Mouse (Mus musculus) frontal cortex, postnatal 10 days (tissue): ENCODE data around the gene Srcin1.

ENCODE experiments used
- DNase-seq, 2 experiments: peaks; one replicate each; pipeline ENCODE4 v3.0.0; 2022; ENCODE audit warnings: low spot score in 2 of 2, mixed read lengths in 1 of 2

The Srcin1 gene

DNA sequence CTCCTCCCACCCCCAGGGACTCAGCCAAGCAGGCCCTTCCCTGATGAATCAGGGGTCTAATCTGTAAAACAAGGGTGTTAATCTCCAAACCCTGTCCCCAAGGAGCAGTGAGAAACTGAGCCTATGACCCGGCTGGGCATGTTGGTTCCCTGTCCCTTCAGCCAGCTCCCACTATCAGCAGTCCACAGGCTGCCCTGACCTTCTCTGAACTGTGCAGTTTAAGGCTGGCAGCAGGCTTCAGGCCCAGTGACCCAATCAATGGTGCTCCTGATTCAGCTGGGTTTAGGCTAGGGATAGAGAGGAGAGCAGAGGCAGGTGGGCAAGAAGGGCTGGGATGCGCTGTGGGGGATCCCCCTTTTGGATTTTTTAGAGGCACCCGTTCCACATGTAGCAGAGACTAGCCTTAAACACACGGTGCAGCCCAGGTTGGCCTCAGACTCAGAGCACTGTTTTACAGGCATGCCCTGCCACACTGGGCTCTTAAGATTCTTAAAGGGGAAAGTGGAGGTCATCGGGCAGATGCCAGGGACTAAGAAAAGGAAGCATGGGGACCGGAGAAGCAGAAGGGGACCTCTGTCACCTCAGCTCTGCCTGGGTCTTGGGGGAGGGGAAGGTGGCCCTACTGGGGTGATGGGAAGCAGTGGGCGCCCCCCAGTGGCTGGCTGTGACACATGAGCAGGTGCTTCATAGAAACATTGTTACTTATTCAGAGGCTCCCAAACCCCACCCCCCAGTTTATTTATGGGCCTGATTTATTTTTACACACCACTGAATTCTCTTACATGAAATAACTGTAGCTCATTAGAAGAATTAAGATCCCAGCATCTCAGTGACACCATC, 19.2 kb downstream of the Srcin1 start:
- DNase-seq = peak; percentile 84

DNA sequence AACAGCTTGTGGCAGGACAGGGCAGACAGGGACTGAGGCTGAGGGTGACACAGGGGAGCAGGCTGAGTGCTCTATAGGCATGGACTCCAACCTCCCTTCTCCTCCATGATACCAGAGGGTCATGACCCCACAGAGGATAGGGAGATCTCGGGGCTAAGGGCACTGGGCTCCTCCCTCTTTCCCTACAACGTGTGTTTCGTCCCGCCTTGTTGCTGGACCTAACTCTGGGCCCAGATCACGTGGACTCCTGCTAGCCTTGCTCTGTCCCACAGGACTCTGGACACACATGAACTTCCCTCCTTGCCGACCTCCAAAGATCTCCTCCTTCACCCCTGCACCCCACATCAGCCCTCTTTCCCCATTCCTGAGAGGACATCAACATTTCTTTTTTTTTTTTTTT, 20.8 kb downstream of the Srcin1 start:
- DNase-seq = no peak

DNA sequence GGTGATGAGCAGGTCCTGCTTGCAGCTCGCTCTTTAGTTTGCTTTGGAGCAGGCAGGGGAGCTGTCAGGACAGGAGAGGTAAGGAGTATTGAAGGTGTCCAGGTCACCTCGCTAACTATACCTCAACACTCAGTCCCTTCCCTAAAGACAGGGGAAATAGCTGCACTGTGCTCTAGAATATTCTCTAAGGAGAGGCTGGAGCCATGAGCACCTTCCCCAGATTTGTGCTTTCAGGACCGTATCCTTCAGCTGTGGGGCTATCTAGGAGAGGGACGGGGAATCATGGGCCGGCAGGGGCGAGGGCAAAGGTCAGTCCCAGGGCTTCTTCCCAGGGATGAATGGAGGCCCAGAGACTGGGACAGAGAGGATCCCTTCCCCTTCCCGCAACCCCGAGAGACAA, 23.8 kb downstream of the Srcin1 start:
- DNase-seq = no peak

DNA sequence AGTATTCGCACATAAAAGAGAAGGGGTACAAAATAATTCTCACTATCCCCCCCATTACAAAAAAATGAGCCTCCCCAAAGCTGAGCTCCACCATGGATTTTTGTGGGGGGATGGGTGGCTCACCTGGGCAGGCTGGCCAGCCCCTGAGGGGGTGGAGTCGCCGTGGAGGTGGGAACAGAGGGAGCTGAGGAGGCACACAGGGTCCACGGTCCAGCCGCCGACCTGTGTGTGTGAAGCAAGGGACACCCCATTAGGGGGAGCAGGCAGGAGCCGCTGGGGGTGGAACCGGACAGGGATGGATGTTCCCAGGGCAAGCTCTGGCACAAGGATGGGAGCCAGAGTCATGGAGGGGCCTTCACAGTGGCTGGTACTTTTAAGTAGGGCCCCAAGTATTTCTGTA, 27.2 kb downstream of the Srcin1 start:
- DNase-seq = no peak

DNA sequence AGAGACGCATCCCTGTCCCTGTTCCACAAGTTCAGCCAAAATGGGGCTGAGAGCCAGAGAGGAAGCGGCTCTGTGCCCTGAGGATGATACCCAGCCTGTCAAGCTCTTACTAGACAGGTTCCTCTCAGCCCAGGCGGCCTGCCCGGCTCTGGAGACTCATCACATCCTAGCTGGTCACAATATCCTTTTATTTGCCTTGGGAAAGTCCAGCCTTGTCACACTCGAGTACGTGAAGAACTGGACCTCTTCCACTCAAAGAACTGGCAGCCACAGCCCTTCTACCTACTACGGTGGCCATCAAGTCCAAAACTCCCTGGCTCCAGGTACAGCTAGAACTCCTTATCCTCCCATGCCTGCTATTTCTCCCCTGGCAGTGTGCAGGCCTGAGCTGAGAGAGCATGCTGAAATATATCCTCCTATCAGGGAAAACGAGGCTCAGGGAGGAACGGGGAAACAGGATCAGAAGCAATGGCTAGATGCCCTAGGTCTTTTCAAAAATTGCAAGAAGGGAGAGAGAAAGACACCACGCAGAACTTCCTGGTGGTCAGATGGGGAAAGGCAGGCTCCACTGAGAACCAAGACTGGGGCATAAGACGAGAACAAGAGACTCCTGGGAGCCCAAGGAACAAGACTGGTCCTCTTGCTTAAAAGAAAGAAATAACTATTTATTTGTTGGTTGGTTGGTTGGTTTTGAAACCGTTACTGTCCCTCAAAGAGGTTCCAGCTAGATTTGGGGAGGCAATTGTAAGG, 27.9 kb downstream of the Srcin1 start:
- DNase-seq = no peak

DNA sequence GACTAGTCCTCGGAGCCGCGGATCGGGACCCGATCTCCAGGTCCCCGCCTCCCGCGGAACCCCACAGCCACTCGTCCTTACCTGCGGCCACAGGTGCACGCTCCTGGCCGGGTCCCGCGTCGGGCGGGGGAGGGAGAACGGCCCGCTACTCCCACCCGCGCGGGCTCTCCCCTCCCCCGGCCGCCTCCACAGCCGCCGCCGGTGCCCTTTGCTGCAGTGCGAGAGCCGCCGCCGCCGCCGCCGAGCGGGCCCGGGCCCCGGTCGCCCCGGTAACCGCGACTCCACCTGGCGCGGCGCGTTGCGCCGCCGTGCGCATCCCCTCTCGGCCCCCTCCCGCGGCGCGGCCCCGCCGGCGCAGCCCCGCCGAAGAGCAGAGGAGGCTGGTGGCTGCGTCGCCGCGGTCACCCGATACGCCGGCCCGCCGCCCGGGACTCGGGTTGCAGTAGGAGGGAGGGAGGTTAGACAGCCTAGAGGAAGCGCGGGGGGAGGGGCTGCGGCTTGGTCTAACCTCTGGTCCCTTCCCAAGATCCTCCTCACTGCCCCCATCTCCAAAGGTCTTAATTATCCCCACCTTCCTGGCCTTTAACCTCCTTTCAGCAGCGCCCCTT, 29.1 kb downstream of the Srcin1 start:
- DNase-seq = no peak

DNA sequence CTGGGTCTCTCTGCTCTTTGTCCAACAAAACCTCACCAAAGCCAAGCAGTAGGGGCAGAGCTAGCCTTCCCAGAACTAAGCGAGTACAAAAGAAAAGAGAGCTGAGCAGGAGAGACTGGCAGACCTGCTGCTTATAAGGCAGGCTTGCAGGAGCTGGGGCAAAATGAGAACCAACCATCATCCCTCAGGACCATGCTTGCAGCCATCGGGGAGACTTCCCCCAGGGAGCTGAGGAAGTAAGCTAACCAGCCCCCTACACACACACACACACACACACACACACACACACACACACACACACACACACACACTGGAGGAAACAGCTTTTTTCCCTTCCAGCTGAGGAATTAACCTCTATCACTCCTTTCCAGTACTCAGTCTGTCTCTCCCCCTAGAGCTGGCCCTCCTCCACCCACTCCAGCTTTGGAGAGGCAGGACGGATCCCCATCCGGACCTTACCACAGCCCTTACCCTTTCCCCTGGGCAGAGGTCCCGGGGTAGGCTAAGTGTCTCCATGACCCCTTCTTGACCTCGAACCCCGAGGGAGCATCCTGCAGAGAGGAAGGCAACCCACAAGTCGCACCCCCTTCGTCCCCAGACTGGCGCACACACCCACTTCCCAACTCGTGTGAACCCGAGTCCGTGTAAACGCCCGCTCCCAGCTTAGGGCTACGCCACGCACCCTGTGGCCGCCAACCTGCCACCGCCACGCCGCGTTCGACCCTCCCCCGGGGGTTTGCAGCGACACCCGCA, 30.0 kb downstream of the Srcin1 start:
- DNase-seq = no peak

DNA sequence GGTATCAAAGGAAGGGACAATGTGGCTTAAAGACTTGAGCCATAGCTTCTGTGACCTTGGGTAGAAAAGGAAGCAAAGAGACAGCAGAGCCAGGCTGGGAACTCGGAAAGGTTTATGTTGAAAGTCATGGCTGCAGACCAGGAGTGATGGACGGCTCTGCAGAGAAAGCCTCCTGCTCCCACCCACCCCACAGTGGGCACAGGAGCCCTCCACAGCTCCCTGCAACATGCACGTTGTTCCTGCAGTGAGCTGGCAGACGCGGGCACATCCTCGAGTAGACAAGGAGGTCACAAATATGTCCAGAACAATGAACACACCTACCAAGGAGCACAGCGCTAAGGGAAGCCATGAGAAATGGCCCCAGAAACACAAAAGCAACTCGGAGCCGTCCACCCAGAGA, 32.1 kb downstream of the Srcin1 start:
- no peak for DNase-seq

DNA sequence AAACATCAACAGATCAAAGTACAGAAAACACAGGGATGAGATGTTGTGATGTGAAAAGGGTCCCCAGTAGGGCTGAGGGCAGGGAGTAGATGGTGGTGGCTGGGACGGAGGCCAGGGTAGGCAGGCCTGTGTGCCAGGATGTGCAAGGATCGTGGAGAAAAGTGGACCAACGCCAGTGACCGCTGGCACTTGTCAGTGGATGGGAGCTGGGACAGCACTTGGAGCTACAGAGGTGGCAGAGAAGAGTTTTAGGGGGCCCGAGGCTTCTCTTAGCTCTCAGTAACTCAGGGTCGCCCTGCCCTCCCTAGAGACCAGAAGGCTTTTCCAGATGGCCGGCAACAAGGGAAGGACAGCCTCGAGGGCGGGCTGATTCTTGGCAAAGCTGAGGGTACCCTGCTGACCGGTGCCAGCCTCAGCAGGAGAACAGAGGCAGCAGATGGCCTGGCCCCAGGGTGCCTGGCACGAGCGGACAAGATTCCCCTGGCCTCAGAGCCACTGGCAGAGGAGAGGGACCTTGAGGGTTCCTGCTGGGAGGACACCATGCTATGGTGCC, 32.7 kb downstream of the Srcin1 start:
- DNase-seq = peak in 1 of 2 experiments; percentile 53

GRCm38 (mm10) chr11:97542171-97543150, 33.5 kb downstream of the Srcin1 start:
- no peak for DNase-seq

DNA sequence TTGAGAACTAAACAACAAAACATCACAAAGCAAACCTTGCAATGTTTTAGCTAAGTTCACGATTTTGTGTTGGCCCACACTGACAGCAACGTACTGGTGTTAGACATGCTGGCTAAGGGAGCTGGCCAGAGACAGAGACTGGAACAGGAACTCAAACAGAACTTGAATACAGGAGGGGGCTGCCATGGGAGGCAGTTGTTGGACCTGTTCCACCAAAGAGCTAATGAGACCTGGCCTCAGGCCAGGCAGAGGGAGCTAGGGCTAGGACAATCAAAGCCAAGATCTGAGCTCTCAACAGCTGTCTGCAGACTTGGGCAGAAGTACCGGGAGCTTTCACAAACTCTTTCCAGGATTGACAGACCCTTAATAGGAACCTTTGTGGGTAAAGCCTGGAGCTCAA, 35.4 kb downstream of the Srcin1 start:
- peak; percentile 65 to 67 for DNase-seq

- DNase-seq = no peak
Observed at GRCm38 (mm10) chr11:97540136-97540535, 35.9 kb downstream of the Srcin1 start.

- no peak for DNase-seq
Observed at GRCm38 (mm10) chr11:97539622-97540021, 36.4 kb downstream of the Srcin1 start.

DNA sequence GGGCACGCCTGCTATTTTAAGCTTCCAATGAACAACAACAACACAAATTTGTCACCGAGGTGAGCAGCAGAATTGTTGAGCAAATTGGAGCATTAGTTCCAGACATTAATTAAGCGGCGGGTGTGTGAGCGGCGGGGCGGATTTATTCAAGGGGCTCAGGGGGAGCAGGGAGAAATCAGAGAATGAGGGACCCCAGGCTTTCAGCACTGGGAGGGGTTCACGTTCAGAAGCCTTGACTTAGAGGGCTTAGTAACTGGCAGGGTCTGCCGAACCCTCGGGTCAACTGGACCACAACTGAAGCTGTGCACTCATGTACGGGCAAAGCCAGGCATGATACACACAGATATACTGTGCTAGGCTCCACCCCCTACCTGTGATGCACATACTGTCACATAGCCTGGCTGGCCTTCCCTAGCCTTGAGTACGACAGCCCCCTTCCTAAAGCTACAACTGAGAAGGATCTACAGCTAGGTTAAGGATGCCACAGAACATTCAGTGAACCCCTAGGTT, 38.4 kb downstream of the Srcin1 start:
- no peak for DNase-seq

GRCm38 (mm10) chr11:97536835-97537579, 39.0 kb downstream of the Srcin1 start:
- DNase-seq = no peak

DNA sequence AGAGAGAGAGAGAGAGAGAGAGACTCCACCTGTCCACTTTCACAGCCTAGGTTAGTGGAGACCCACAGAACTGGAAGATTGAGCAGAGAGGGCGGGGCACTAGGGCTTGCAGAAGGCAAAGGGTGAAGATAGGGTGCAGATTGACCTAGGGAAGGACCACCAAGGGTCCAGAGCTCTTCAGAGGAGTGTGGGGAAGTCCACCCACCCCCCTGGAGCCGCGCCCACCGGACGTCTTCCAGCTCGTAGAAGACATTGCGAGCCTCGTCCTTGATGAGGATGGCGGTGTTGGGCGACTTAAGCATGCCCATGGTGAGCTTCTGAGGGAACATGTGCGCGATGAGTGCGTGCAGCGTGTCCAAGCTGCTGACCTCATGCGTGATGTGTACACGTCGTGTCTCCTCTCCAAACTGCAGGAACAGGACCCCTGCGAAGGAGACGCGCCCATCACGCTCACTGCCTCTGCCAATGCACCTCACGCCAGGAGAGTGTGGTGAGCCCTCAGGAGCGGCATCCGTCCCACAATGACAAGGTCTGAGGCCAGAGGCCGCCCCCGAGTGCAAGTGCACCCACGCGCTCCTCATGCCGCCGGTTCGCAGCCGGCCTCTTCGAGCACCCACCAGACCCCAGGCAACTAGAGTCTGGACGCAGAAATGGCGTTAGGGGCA, 39.8 kb downstream of the Srcin1 start:
- no peak for DNase-seq

- DNase-seq = no peak
Observed at GRCm38 (mm10) chr11:97535660-97536059, 40.3 kb downstream of the Srcin1 start.

DNA sequence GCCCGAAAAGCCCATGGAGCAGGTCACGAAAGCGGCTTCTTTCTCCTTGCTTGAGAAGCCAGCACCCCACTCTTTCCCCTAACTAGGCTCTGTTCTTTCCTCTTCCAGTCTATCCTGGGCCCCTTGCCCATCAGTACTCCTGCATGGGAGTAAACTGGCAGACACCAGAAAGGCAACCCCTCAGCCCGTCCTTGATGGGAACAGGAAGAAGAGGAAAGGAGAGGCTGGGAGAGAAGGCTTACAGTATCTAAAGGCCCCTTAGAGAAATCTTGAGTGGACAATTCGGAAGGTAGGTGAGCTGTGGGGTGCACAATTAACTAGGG, 40.7 kb downstream of the Srcin1 start:
- no peak for DNase-seq
